Mouse (Mus musculus): ENCODE data around the gene Svbp. TPM values are rescaled to one million over a fixed set of nuclear protein-coding genes. Genes with fewer than 3 reads are reported as not detected.

Gene Svbp
- total RNA-seq, 2 experiments from 2014 or later: 15.4 to 19.6 TPM

GRCm38 (mm10) chr4:119245961-119246360, 50.9 kb downstream of the Svbp start:
- DNase-seq: no peak

DNA sequence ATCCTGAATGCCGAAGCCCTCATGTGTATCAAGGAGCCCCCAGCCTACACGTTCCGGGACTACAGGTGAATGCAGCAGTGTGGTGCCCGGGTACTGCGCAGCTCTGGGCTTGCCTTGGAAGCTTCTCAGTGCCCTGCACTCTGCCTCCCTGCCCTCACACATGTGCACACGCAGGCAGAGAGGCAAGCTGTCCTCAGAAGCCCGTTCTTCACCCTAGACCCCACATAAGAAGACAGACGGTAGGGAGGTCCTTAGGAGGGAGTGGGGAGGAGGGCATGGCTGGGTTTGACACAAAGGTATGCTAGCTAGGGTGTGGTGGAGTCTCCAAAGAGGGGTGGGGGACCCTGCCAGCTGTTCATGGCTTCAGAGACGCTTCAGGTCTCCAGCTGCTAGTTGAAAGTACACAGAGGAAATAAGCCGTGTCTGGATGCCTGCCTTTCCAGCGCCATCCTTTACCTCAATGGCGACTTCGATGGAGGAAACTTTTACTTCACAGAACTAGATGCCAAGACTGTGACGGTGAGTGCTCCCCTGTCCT, 51.7 kb downstream of the Svbp start:
- DNase-seq: no peak

GRCm38 (mm10) chr4:119247462-119248235, 52.5 kb downstream of the Svbp start:
- DNase-seq: peak; percentile 85 to 87

GRCm38 (mm10) chr4:119248407-119248965, 53.4 kb downstream of the Svbp start:
- no peak for DNase-seq

Other genes with a start within 250 kb of the Svbp start
- under 1 TPM; 0.10 to 0.62 TPM for gene Lao1, start 233.7 kb upstream of the Svbp start, total RNA-seq (2021)
- 10 to 100 TPM; 12.2 to 13.5 TPM for gene Slc2a1, start 86.6 kb upstream of the Svbp start, total RNA-seq (2021)
- gene Zfp691, start 21.1 kb upstream of the Svbp start, total RNA-seq (2021): 10 to 100 TPM; 20.0 to 23.4 TPM
- gene Ermap, start 5.3 kb upstream of the Svbp start, total RNA-seq (2021): not detected
- not detected for gene Tmem269, start 22.9 kb downstream of the Svbp start, total RNA-seq (2021)
- gene AU022252, start 37.4 kb downstream of the Svbp start, total RNA-seq (2021): 10 to 100 TPM; 24.8 to 26.5 TPM
- gene P3h1, start 37.6 kb downstream of the Svbp start, total RNA-seq (2021): 1 to 10 TPM; 9.4 to 9.9 TPM
- not detected for gene Cldn19, start 60.1 kb downstream of the Svbp start, total RNA-seq (2021)
- 100 to 1,000 TPM; 684 to 750 TPM for gene Ybx1, start 99.3 kb downstream of the Svbp start, total RNA-seq (2021)
- 10 to 100 TPM; 10.9 to 12.4 TPM for gene Ppih, start 125.2 kb downstream of the Svbp start, total RNA-seq (2021)
- under 1 TPM in 1 of 2 experiments, not detected in 1; 0.59 TPM for gene Ccdc30, start 220.2 kb downstream of the Svbp start, total RNA-seq (2021)
- 10 to 100 TPM; 11.4 to 12.6 TPM for gene Ppcs, start 227.1 kb downstream of the Svbp start, total RNA-seq (2021)
- not detected for gene Zmynd12, start 227.5 kb downstream of the Svbp start, total RNA-seq (2021)

All from heart, adult 18-20 months (tissue).